In the genomic region with DNA sequence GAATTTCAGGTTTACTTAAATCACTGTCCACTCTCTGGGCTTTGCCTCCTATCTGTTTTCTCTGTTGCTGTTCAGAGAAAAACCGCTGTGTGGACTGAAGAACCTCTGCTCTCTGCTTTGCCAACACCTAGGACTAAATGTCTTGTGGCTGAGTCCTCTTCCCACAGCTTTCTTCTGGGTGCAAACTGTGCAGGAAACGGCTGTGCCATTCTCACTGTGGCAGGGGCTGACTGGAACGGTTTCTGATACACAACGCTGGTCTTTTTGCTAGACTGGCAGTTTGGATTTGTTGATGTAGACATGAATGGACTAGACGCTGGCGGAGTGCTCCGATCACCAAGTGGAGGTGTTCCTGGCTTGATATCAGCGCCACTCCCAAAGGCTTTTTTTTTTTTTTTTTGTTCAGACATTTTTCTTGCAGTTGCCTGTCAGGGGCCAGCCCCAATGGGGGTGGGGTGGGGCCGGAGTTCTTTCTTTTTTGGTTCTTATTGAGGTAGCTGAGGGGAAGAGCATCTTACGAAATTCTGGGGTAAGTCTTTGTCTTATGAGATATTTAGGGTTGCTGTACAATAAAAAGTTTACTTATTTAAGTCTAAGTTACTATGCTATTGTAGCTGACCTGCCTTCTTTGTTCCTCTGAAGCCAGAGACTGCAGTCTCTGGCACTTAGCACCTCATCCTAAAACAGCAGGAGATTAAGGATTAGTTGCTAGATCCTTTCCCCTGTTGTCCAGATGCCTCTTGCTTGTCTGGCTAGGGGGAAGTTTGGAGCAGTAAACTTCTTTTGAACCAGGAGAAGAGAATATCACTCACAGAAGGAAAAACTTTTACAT, we compare ENCODE assay signal across 11 mouse cellular contexts. TPM values are rescaled to one million over a fixed set of nuclear protein-coding genes. Genes with fewer than 3 reads are reported as not detected.
DNase-seq lines count a peak whose midpoint lies in the region; ATAC-seq and TF ChIP-seq lines count a peak whose summit lies in the region.
"Had no signal": no experiment of that assay in that cellular context is flagged by ENCODE, and none has a peak within 500 bp of the region (broad histone marks: within the 10 kb centered on the region; RNA-seq: fewer than 3 reads in every experiment).

No protein-coding gene starts in this region.

- no peaks in the 10 kb centered on the region for H3K27me3 ChIP-seq in heart, embryonic 13.5 days (replicated peaks)
- no peaks in the 10 kb centered on the region for H3K27me3 ChIP-seq in CH12.LX (replicated peaks)
- H3K27me3 ChIP-seq: embryonic facial prominence, embryonic 12.5 days had no signal

- TF ChIP-seq RAD21 in CH12.LX (IDR thresholded peaks at IDR 0.05; ENCODE audit: low read depth, low read length) = no peak

- peaks cover 9% of the 10 kb centered on the region; the same call in 1 of the 2 replicates for H3K4me1 ChIP-seq in heart, embryonic 13.5 days
- H3K4me1 ChIP-seq in CH12.LX (ENCODE audit: control insufficient read depth in 1 of 2, insufficient read depth in 2 of 2) = no peaks in the 10 kb centered on the region
- H3K4me1 ChIP-seq: embryonic facial prominence, embryonic 12.5 days had no signal

- ATAC-seq in heart, embryonic 13.5 days (ENCODE audit: extremely low read depth, insufficient number of reproducible peaks, low FRiP score, low TSS enrichment) = no peak
- ATAC-seq in megakaryocyte progenitor cell, adult 5-6 weeks (replicated peaks; ENCODE audit: poor library complexity) = peak; percentile 62

- H3K4me2 ChIP-seq in heart, embryonic 13.5 days = peak overlapping the region; percentile 63
- peak overlapping the region; percentile 22; the same call in 1 of the 2 replicates for H3K4me2 ChIP-seq in CH12.LX (ENCODE audit: insufficient read depth, low read depth, poor library complexity, severe bottlenecking)
- H3K4me2 ChIP-seq: embryonic facial prominence, embryonic 12.5 days had no signal

- intact Hi-C loops in left cerebral cortex, postnatal 14 days (cut with DNase I) = no loop called here
- intact Hi-C loops in gastrocnemius, adult 2 months (cut with DNase I) = no loop called here

- in situ Hi-C loops in CH12.LX (cut with MboI; ENCODE audit: low pct_ligation_motif_present, low pct_unique_long_range_greater_than_20kb, low sequenced_read_pairs) = no loop called here

- no peaks in the 10 kb centered on the region for H3K36me3 ChIP-seq in heart, embryonic 13.5 days
- H3K36me3 ChIP-seq in CH12.LX (replicated peaks in 1 of 2; ENCODE audit: control insufficient read depth in 1 of 2, insufficient read depth in 1 of 2, low read length in 1 of 2) = no peaks in the 10 kb centered on the region
- H3K36me3 ChIP-seq: embryonic facial prominence, embryonic 12.5 days had no signal

- no peak overlapping the region for H3K27ac ChIP-seq in heart, embryonic 13.5 days (replicated peaks)
- no peak overlapping the region for H3K27ac ChIP-seq in CH12.LX (ENCODE audit: insufficient read depth, low read depth)
- H3K27ac ChIP-seq in gastrocnemius, adult 2 months = no peak overlapping the region
- H3K27ac ChIP-seq: embryonic facial prominence, embryonic 12.5 days; left cerebral cortex, adult 2 months had no signal

- peak overlapping the region; percentile 40; the same call in 1 of the 2 replicates for H3K9ac ChIP-seq in heart, embryonic 13.5 days
- no peak overlapping the region for H3K9ac ChIP-seq in CH12.LX (ENCODE audit: insufficient read depth, low read depth)
- H3K9ac ChIP-seq: embryonic facial prominence, embryonic 12.5 days had no signal

- peak overlapping the region; percentile 30 for H3K4me3 ChIP-seq in heart, embryonic 13.5 days
- no peak overlapping the region for H3K4me3 ChIP-seq in CH12.LX (replicated peaks in 1 of 3; ENCODE audit: low read depth in 2 of 3, low read length in 2 of 3, poor library complexity in 1 of 3)
- no peak overlapping the region for H3K4me3 ChIP-seq in gastrocnemius, adult 2 months
- H3K4me3 ChIP-seq: embryonic facial prominence, embryonic 12.5 days; left cerebral cortex, adult 2 months had no signal

- no peaks in the 10 kb centered on the region for H3K79me2 ChIP-seq in CH12.LX (replicated peaks; ENCODE audit: control insufficient read depth, extremely low read depth, insufficient read depth, poor library complexity, severe bottlenecking)

- dilution Hi-C loops in CH12.LX (cut with MboI; ENCODE audit: extremely low pct_ligation_motif_present, extremely low pct_unique_long_range_greater_than_20kb, low sequenced_read_pairs) = no loop called here

- 8% methylated on average over 10 of the region's 10 CpGs for WGBS in heart, embryonic 13.5 days

- TF ChIP-seq POLR2A in CH12.LX (IDR thresholded peaks at IDR 0.05; ENCODE audit: low read depth, low read length) = no peak

- no peak for TF ChIP-seq CTCF in CH12.LX (conservative IDR thresholded peaks at IDR 0.05 in 1 of 2, IDR thresholded peaks at IDR 0.05 in 1 of 2; ENCODE audit: low read depth in 2 of 2, low read length in 2 of 2)
- no peak for TF ChIP-seq CTCF in gastrocnemius, adult 2 months (IDR thresholded peaks at IDR 0.05)

- no peak for TF ChIP-seq EP300 in CH12.LX (IDR thresholded peaks at IDR 0.05; ENCODE audit: low read length)

- no peaks in the 10 kb centered on the region for H3K9me3 ChIP-seq in heart, embryonic 13.5 days
- no peaks in the 10 kb centered on the region for H3K9me3 ChIP-seq in CH12.LX (replicated peaks; ENCODE audit: low read length)
- H3K9me3 ChIP-seq: embryonic facial prominence, embryonic 12.5 days had no signal

- no peak for DNase-seq in heart, adult 8-10 months (ENCODE audit: low spot score)
- no peak for DNase-seq in CH12.LX (ENCODE audit: extremely low read depth)
- DNase-seq in embryo, embryonic 9.5 days (ENCODE audit: extremely low spot score) = peak; percentile 13
- no peak for DNase-seq in left cerebral cortex, adult 9 months (ENCODE audit: low spot score in 2 of 2)
- DNase-seq in left cerebral cortex, postnatal 14 days (ENCODE audit: low spot score in 2 of 2) = no peak
- no peak for DNase-seq in gastrocnemius, adult 2 months
- DNase-seq: gastrocnemius, postnatal 36 days had no signal

TF ChIP-seq in CH12.LX, 34 proteins besides CTCF, POLR2A, EP300 and RAD21:
- no peak for TF ChIP-seq USF1 (IDR thresholded peaks at IDR 0.05; ENCODE audit: low read depth, low read length)
- TF ChIP-seq ZC3H11A (IDR thresholded peaks at IDR 0.05; ENCODE audit: low read depth, low read length) = no peak
- TF ChIP-seq ZMIZ1 (IDR thresholded peaks at IDR 0.05; ENCODE audit: low read depth, low read length) = no peak
- no peak for TF ChIP-seq ZKSCAN1 (IDR thresholded peaks at IDR 0.05; ENCODE audit: borderline replicate concordance, low read depth, low read length)
- no peak for TF ChIP-seq BHLHE40 (IDR thresholded peaks at IDR 0.05; ENCODE audit: low read depth, low read length)
- no peak for TF ChIP-seq MAZ (IDR thresholded peaks at IDR 0.05; ENCODE audit: low read depth, low read length)

RNA-seq across cellular contexts. Expression of gene Lnpep, which starts 30.4 kb away (rescaled TPM):
- polyA plus RNA-seq in heart, embryonic 13.5 days (2015; fragmentation: Nextera tagmentation; extraction: Ambion mirVana) = 8.7 and 9.6 TPM in 2 replicates
- 100 to 1,000 TPM; 158 to 181 (median 160) TPM for total RNA-seq in heart, adult 8-10 months (2022)
- total RNA-seq in CH12.LX (2012; rRNA removed) (34.6 and 36.5 TPM in 2 replicates), CH12.LX (2014; rRNA removed) (33.6 and 36.6 TPM in 2 replicates)
- 19.1 and 40.8 TPM in 2 replicates for polyA plus RNA-seq in CH12.LX (2012; ENCODE audit: insufficient read length, low read depth)
- total RNA-seq in megakaryocyte progenitor cell, adult 5-6 weeks (2015) = 70.8 and 72.5 TPM in 2 replicates
- 40.0 and 51.7 TPM in 2 replicates for total RNA-seq in megakaryocyte progenitor cell, adult 5-6 weeks (2017)
- total RNA-seq in left cerebral cortex, postnatal 14 days (2021) = 10 to 100 TPM; 71.8 to 88.7 TPM
- total RNA-seq in gastrocnemius, adult 2 months (2021) = 10 to 100 TPM; 65.3 to 77.3 TPM

RNA-seq across cellular contexts. Expression of gene Vmn2r90, which starts 48.3 kb away (rescaled TPM):
- not detected in 2 replicates for polyA plus RNA-seq in heart, embryonic 13.5 days (2015; fragmentation: Nextera tagmentation; extraction: Ambion mirVana)
- total RNA-seq in heart, adult 8-10 months (2022) = not detected
- total RNA-seq in CH12.LX (2012; rRNA removed) = not detected in 2 replicates
- 0.11 TPM in 1 of 2 replicates, not detected in the other for total RNA-seq in CH12.LX (2014; rRNA removed)
- polyA plus RNA-seq in CH12.LX (2012; ENCODE audit: insufficient read length, low read depth) = 0.09 and 0.10 TPM in 2 replicates
- 0.22 TPM in 1 of 2 replicates, not detected in the other for total RNA-seq in megakaryocyte progenitor cell, adult 5-6 weeks (2015)
- not detected in 2 replicates for total RNA-seq in megakaryocyte progenitor cell, adult 5-6 weeks (2017)
- not detected for total RNA-seq in left cerebral cortex, postnatal 14 days (2021)
- not detected for total RNA-seq in gastrocnemius, adult 2 months (2021)
- total RNA-seq: gastrocnemius, postnatal 36 days had no signal
- polyA plus RNA-seq: embryonic facial prominence, embryonic 12.5 days had no signal
